Mouse (Mus musculus) frontal cortex, postnatal 25 days (tissue): ENCODE measurements at regions not wholly inside any gene's neighbourhood (a gene's known extent, or its start where the extent isn't known, plus 50 kb on each side); places are given as distances from the start of the nearest gene placed in this dataset.
A peak's percentile ranks its signal among the peaks of the same experiment; 100 is the strongest.

ENCODE experiments used
- DNase-seq, 2 experiments: peaks; one replicate each; pipeline ENCODE4 v3.0.0; 2022; ENCODE audit warnings: low spot score in 2 of 2

DNA sequence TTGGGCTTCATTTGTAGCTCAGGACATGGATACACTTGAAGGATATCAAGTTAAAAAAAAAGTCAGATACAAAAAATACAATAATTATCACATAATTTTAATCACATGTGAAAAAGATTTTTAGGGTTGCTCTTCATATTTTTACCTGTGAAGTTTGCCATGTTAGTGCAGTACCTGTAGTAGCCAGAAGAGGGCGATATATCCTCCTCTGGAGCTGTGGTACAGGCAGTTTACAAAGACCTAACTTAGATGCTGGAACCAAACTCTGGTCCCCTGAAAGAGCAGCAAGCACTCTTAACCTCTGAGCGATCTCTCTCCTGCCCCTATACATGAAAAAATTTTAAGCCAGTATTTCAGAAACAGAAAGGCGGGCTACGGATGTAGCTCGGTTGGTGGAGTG, 153.0 kb upstream of the Cdh5 start:
- no peak for DNase-seq

GRCm38 (mm10) chr8:103950460-103950859, 151.0 kb upstream of the Cdh5 start:
- no peak for DNase-seq

- no peak for DNase-seq
These were observed 147.8 kb upstream of the Cdh5 start for GRCm38 (mm10) chr8:103953586-103953985.

- no peak for DNase-seq
These were observed 145.7 kb upstream of the Cdh5 start for GRCm38 (mm10) chr8:103955568-103956260.

- DNase-seq: no peak
These were observed 137.0 kb upstream of the Cdh5 start for GRCm38 (mm10) chr8:103964293-103964918.

GRCm38 (mm10) chr8:103969929-103970328, 131.5 kb upstream of the Cdh5 start:
- no peak for DNase-seq

DNA sequence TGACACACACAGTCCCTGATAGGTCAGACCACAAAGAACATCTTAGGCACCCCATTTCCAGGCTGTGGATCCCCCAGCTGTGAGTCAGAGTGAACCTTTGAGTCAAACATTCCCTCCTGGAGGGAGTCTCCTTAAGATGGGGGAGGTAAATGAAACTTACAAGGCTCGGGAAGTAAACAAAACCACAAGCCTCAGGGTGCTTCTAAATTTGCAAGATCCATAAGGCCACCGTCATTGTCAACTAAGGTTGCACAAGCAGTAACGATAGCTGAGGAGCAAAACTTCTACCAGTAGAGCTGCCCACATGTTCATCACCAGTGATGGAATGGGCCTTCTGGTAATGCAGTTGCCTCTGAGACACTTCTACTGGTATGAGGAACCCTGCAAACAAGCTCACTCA, 130.9 kb upstream of the Cdh5 start:
- DNase-seq: no peak

GRCm38 (mm10) chr8:103970966-103971365, 130.5 kb upstream of the Cdh5 start:
- DNase-seq: no peak

DNA sequence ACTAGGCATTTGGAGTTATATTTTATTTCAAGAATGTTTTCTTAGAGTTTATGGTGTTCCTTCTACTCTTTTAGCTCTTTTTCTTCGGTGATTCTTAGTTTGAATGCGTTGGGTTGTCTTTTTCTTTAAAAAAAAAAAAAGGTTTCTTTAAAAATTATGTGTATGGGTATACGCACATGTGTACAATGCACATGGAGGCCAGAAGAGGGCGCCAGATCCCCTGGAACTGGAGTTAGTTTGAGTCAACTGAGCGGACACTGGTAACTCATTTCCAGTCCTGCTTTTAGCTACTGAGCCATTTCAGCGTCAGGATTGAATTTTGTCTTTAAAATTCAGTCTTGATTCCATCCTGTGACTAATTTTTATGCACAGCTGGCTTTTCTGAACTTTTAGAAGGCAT, 124.9 kb upstream of the Cdh5 start:
- DNase-seq: no peak

- DNase-seq: no peak
These were observed 122.5 kb upstream of the Cdh5 start for GRCm38 (mm10) chr8:103978948-103979347.

- no peak for DNase-seq
These were observed 117.4 kb upstream of the Cdh5 start for GRCm38 (mm10) chr8:103983860-103984594.

DNA sequence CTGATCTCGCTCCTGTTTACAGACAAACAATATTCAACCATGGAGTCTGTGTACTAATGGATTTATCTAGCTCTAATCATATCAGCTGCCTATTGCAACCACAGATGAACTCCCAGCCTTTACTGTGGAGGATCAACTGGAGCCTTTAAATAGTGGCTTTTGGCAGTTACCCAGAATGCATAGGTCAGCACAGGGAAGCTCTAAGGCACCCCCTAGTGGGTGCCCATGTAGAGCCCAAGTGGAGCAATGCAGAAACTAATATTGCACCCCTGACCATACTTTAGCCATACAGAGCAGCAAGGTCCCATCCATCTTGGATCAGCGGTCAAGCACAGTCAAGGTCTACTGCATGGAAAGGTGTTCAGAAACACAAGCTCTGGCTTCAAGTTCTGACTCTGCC, 115.8 kb upstream of the Cdh5 start:
- no peak for DNase-seq

DNA sequence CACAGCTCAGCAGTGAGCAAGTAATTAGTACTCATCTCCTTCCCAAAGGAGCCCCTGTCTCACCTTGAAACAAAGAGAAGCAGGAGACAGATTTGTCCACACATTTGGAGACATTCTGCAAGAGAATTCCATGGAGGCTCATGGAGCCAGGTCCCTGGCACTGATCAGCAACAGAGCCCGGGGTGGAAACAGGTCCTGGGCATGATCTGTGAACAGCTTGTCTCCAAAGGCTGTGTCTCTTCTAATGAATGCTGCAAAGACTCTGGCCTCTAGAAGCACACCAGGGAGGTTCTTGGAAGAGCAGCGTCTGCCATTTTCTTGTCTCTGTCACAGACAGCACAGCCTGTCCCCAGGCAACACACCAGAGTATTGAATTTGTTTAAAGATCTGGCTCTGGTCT, 107.5 kb upstream of the Cdh5 start:
- DNase-seq: no peak

DNA sequence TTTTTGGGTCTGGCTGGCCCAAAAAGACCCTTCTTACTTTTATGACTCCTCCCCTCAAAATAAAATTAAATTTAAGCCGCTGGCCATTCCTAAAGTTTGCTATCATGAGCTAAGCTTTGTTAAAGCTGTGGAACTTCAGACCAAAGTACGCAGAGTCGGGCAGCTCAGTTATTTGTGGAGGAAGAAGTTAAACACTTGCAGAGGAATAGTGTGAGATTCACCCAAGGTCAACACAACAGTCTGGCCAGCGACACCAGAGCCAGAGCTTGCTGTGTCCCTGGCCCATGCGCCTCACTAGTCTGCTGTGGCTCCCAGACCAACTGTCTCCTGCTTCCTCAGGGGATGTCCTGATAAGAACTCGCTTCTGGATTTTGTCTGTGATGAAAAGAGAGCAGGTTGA, 103.3 kb upstream of the Cdh5 start:
- no peak for DNase-seq

GRCm38 (mm10) chr8:104007209-104007608, 94.2 kb upstream of the Cdh5 start:
- DNase-seq: no peak

DNA sequence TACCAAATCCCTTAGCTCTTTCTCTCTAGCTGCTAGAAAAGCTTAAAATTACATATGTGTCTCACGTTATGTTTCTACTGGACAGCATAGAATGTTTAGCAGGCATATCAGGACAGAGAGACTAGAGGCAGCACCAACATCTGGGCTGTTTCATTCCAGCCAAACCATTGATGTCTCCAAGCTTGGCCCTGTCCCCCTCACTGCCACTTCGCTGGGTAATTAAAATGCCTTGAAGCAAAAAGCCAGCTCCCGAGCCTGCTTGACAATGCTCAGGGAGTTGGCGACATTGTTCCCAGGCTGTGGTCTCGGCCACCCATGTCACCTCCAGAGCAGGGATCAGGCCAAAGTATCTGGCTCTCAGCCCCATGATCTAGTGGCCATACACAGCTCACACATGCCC, 92.7 kb upstream of the Cdh5 start:
- DNase-seq: no peak

- no peak for DNase-seq
These were observed 92.1 kb upstream of the Cdh5 start for GRCm38 (mm10) chr8:104009306-104009705.

DNA sequence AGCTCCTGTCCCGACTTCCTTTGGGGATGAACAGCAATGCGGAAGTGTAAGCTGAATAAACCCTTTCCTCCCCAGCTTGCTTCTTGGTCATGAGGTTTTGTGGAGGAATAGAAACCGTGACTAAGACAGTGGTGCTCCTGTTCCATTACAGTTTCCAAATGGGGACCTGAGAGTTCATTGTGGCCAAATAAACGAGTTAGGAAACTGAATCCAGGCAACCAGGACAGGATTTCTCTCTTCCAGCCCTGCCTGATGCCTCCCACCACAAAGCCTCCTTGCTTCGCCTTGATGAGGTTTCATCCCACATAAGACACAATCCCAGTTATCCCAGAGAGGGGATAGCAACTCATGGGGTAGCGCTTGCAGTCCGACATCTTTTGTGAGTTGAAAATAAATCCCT, 79.2 kb upstream of the Cdh5 start:
- DNase-seq: no peak

DNA sequence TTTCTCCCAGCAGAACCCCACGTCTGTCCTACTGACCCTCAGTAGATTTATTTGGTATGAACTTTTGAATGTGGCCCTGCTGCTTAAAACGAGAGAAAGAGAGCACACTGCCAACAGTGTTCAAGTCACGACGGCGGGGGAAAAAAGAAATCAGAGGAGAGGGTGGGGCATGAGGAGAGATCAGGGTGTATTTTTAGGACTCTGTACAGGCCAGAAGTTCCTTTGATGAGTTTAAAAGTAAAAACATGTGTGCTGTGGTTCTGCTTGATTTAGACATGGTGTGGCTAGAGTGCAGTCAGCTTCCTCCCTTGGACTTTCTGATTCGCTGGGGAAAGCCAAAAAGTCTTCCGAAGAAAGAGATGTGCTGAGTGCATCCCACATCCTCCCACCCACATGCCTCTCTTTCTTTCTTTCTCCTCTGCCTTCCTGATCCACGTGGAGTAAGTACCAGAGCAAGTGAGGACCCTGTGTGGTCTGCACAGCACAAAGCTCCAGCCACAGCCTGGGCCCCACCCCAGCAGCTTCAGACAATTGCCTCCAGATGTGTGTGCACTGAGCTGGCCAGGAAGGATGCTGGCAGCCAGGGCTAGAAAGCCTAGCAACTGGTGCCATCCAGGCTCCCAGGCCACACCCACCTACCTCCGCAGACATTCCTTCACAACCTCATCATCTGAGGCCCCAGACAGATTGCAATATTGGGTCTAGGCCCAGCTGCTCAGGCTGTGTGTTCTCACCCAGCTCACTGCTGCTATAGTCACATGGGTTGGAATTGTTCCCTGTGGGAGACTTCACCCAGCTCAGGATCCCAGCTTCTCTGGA, 78.5 kb upstream of the Cdh5 start:
- DNase-seq: peak in 1 of 2 experiments; percentile 11

- no peak for DNase-seq
These were observed 74.1 kb upstream of the Cdh5 start for GRCm38 (mm10) chr8:104027161-104027821.

DNA sequence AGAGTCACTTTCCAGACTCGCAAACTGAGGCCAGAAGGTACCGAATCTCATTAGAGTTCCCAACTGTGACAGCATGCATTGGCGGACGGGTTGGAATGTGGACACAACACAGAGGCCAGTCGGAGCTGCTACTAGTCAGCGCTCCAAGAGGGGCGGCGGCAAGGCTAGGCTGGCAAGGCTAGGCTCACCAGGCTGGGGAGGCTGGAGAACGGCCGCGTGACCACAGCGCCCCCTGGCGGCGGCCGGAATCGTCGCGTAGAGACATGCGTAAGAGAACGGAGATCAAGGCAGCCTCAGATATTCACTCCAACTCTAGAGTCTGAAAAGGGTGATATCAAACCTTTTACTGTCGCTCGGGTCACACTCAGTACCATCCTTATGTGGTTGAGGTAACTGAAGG, 72.8 kb upstream of the Cdh5 start:
- peak; percentile 72 to 74 for DNase-seq

GRCm38 (mm10) chr8:104032179-104032578, 69.2 kb upstream of the Cdh5 start:
- no peak for DNase-seq
